Mouse (Mus musculus) heart, embryonic 12.5 days (tissue): ENCODE measurements at regions not wholly inside any gene's neighbourhood (a gene's known extent, or its start where the extent isn't known, plus 50 kb on each side); places are given as distances from the start of the nearest gene placed in this dataset.

Experiments
- ATAC-seq: fragments of 200-750 bp; cut with Nextera tagmentation; 2 replicates; pipeline ENCODE4 v1.8.0; 2017; ENCODE audit warnings: moderate TSS enrichment, moderate library complexity; ENCODE audit not compliant: insufficient number of reproducible peaks, low FRiP score
- H3K27ac ChIP-seq: fragments of 300-500 bp; sonication (generic); 2 replicates; pipeline ENCODE4 v1.5.1; 2016; ENCODE audit warnings: mild to moderate bottlenecking, moderate library complexity; ENCODE audit not compliant: poor library complexity, severe bottlenecking
- H3K27me3 ChIP-seq: fragments of 300-500 bp; sonication (generic); replicated peaks from 2 replicates; pipeline ENCODE4 v1.6.1; 2016; ENCODE audit warnings: mild to moderate bottlenecking, moderate library complexity
- H3K36me3 ChIP-seq: fragments of 300-500 bp; sonication (generic); 2 replicates; pipeline ENCODE4 v1.6.1; 2016; ENCODE audit warnings: mild to moderate bottlenecking, moderate library complexity
- H3K4me1 ChIP-seq: fragments of 300-500 bp; sonication (generic); replicated peaks from 2 replicates; pipeline ENCODE4 v1.6.1; 2016; ENCODE audit warnings: mild to moderate bottlenecking
- H3K4me2 ChIP-seq: fragments of 300-500 bp; sonication (generic); 2 replicates; pipeline ENCODE4 v1.6.1; 2016; ENCODE audit warnings: mild to moderate bottlenecking, moderate library complexity
- H3K4me3 ChIP-seq: fragments of 300-500 bp; sonication (generic); 2 replicates; pipeline ENCODE4 v1.5.1; 2016; ENCODE audit warnings: mild to moderate bottlenecking
- H3K9ac ChIP-seq: fragments of 300-500 bp; sonication (generic); 2 replicates; pipeline ENCODE4 v1.6.1; 2016; ENCODE audit warnings: mild to moderate bottlenecking, moderate library complexity
- H3K9me3 ChIP-seq: fragments of 300-500 bp; sonication (generic); replicated peaks from 2 replicates; pipeline ENCODE4 v1.6.1; 2016; ENCODE audit warnings: mild to moderate bottlenecking, moderate library complexity
- WGBS: fragments of 180-500 bp; shearing (Covaris S2); methylation state at CpG from one replicate; pipeline ENCODE4 v1.1.7; 2016; 5-methylcytosine and 5-hydroxymethylcytosine counted together

- no peak overlapping the region for H3K4me2 ChIP-seq
- no peaks in the 10 kb centered on the region for H3K9me3 ChIP-seq
- WGBS = 77% methylated on average over 1 of the region's 1 CpGs
- H3K36me3 ChIP-seq = no peaks in the 10 kb centered on the region
- no peaks in the 10 kb centered on the region for H3K27me3 ChIP-seq
- H3K27ac ChIP-seq = no peak overlapping the region
- no peak overlapping the region for H3K4me3 ChIP-seq
- no peaks in the 10 kb centered on the region for H3K4me1 ChIP-seq
- no peak for ATAC-seq
- H3K9ac ChIP-seq = no peak overlapping the region
Measured at GRCm38 (mm10) chr13:101505054-101505453, 263.0 kb downstream of the Pik3r1 start.

DNA sequence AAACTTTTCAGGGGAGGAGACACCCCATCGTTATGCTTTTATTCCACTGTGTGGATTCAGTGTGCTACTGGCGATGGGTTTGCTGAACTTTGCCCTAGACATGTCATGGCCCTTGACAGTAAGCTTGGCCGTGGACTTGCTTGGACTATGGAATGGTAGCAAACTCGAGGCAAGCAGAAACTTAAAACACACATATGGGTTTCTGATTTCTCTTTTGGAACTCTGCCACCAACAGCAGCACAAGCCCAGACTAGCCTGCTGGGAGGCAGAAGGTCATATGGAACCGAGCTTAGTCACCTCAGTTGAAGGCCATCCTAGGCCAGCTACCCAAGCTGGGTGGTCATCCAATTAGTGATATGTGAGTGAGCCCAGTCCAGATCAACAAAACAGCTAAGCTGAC lies 263.8 kb downstream of the Pik3r1 start:
- H3K27ac ChIP-seq = no peak overlapping the region
- ATAC-seq = no peak
- 70% methylated on average over 5 of the region's 5 CpGs for WGBS

GRCm38 (mm10) chr13:101501845-101502284 lies 266.2 kb downstream of the Pik3r1 start:
- no peak overlapping the region for H3K4me3 ChIP-seq
- H3K27ac ChIP-seq = no peak overlapping the region
- H3K27me3 ChIP-seq = no peaks in the 10 kb centered on the region
- no peaks in the 10 kb centered on the region for H3K36me3 ChIP-seq
- H3K4me2 ChIP-seq = no peak overlapping the region
- no peaks in the 10 kb centered on the region for H3K4me1 ChIP-seq
- H3K9ac ChIP-seq = no peak overlapping the region
- WGBS = 74% methylated on average over 5 of the region's 5 CpGs
- ATAC-seq = no peak
- no peaks in the 10 kb centered on the region for H3K9me3 ChIP-seq

More for the DNA sequence above, 263.8 kb downstream of the Pik3r1 start:
- no peak overlapping the region for H3K9ac ChIP-seq
- no peak overlapping the region for H3K4me3 ChIP-seq
- H3K4me1 ChIP-seq = no peaks in the 10 kb centered on the region
- H3K36me3 ChIP-seq = no peaks in the 10 kb centered on the region
- H3K9me3 ChIP-seq = no peaks in the 10 kb centered on the region
- no peak overlapping the region for H3K4me2 ChIP-seq
- no peaks in the 10 kb centered on the region for H3K27me3 ChIP-seq

DNA sequence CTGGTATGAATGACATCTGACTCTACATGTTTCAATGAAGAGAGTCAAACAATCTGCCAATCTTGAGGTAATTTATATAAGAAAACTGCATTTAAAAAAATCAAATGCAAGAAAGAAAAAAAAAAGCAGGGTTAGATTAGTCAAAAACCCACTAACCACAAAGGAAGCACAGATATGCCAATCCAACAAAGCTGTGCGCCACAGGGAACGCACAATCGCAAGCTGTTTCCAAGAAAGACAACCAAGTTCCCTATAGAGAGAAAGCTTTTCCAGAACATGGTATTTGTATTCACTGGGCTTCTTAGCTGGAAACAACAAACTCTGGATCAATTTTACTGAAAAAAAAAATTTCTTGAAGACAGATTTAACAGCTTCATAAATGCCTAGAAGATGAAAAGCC lies 267.0 kb downstream of the Pik3r1 start:
- no peaks in the 10 kb centered on the region for H3K4me1 ChIP-seq
- no peaks in the 10 kb centered on the region for H3K9me3 ChIP-seq
- H3K27me3 ChIP-seq = no peaks in the 10 kb centered on the region
- no peaks in the 10 kb centered on the region for H3K36me3 ChIP-seq
- ATAC-seq = no peak
- H3K9ac ChIP-seq = no peak overlapping the region
- H3K4me3 ChIP-seq = no peak overlapping the region
- H3K27ac ChIP-seq = no peak overlapping the region
- no peak overlapping the region for H3K4me2 ChIP-seq
- 83% methylated on average over 3 of the region's 3 CpGs for WGBS

GRCm38 (mm10) chr13:101491835-101492234 lies 276.2 kb downstream of the Pik3r1 start:
- H3K9me3 ChIP-seq = no peaks in the 10 kb centered on the region
- ATAC-seq = no peak
- no peaks in the 10 kb centered on the region for H3K36me3 ChIP-seq
- no peaks in the 10 kb centered on the region for H3K27me3 ChIP-seq
- no peak overlapping the region for H3K27ac ChIP-seq
- H3K4me1 ChIP-seq = peaks cover 8% of the 10 kb centered on the region; the same call in 1 of the 2 replicates
- no peak overlapping the region for H3K4me2 ChIP-seq
- no peak overlapping the region for H3K9ac ChIP-seq
- 24% methylated on average over 3 of the region's 3 CpGs for WGBS
- no peak overlapping the region for H3K4me3 ChIP-seq

- no peaks in the 10 kb centered on the region for H3K36me3 ChIP-seq
- peaks cover 9% of the 10 kb centered on the region for H3K4me1 ChIP-seq
- no peaks in the 10 kb centered on the region for H3K9me3 ChIP-seq
- H3K4me2 ChIP-seq = no peak overlapping the region
- H3K27me3 ChIP-seq = no peaks in the 10 kb centered on the region
- H3K27ac ChIP-seq = no peak overlapping the region
- 64% methylated on average over 5 of the region's 5 CpGs for WGBS
- no peak overlapping the region for H3K4me3 ChIP-seq
- no peak for ATAC-seq
- H3K9ac ChIP-seq = no peak overlapping the region
Measured at GRCm38 (mm10) chr13:101490961-101491360, 277.1 kb downstream of the Pik3r1 start.

DNA sequence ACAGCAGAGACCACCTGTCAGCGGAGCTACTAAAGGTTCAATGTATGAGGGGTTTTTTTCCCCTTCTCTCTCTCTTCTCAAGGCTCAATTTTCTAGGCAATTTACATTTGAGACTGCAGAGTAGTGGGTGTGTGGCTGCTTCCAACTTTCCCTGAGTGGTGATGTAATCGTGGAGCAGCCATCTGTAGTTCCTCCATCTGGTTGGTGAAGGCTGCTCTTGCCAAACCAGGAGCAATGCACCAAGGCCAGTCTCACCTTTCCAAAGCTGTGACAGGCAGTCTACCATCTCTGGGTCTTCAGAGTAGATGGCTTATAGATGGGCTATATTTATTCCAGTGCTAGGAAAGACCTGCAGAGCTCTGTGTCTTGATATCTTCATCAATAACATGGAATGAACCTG lies 280.4 kb downstream of the Pik3r1 start:
- Histone ChIP-seq H3K9ac (no peak overlapping the region), H3K9me3 (no peaks in the 10 kb centered on the region), H3K27ac (no peak overlapping the region), H3K27me3 (no peaks in the 10 kb centered on the region), H3K4me2 (no peak overlapping the region), H3K4me3 (no peak overlapping the region), H3K36me3 (no peaks in the 10 kb centered on the region), H3K4me1 (peaks cover 14% of the 10 kb centered on the region)
- no peak for ATAC-seq
- 85% methylated on average over 2 of the region's 2 CpGs for WGBS

DNA sequence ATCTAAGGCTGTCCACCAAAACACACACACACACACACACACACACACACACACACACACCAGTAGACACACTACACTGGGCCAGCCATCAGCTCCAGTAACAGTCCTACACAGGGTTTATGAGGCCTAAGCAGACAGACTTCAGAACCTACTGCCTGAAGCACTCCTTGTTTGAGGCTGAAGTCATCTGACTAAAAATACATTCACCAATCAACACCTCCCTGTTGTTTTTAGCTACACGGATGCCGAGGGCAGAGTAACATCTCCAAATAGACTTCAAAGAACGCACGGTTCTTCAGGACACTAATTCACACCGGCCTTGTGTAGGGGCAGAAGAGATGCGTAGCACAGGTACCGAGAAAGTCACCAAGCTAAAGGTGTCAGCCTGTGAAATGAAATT lies 282.2 kb downstream of the Pik3r1 start:
- ATAC-seq = no peak
- Histone ChIP-seq H3K36me3 (no peaks in the 10 kb centered on the region), H3K27ac (peak overlapping the region; percentile 57; the same call in 1 of the 2 replicates), H3K4me3 (no peak overlapping the region), H3K4me1 (peaks cover 8% of the 10 kb centered on the region), H3K9ac (no peak overlapping the region), H3K9me3 (no peaks in the 10 kb centered on the region), H3K27me3 (no peaks in the 10 kb centered on the region), H3K4me2 (no peak overlapping the region)
- 52% methylated on average over 7 of the region's 7 CpGs for WGBS

- Histone ChIP-seq H3K27ac (no peak overlapping the region), H3K4me2 (no peak overlapping the region), H3K36me3 (no peaks in the 10 kb centered on the region), H3K9me3 (no peaks in the 10 kb centered on the region), H3K27me3 (no peaks in the 10 kb centered on the region), H3K4me1 (peaks cover 8% of the 10 kb centered on the region), H3K4me3 (no peak overlapping the region), H3K9ac (no peak overlapping the region)
- no peak for ATAC-seq
- WGBS = 60% methylated on average over 3 of the region's 3 CpGs
Measured at GRCm38 (mm10) chr13:101483816-101484215, 284.2 kb downstream of the Pik3r1 start.

DNA sequence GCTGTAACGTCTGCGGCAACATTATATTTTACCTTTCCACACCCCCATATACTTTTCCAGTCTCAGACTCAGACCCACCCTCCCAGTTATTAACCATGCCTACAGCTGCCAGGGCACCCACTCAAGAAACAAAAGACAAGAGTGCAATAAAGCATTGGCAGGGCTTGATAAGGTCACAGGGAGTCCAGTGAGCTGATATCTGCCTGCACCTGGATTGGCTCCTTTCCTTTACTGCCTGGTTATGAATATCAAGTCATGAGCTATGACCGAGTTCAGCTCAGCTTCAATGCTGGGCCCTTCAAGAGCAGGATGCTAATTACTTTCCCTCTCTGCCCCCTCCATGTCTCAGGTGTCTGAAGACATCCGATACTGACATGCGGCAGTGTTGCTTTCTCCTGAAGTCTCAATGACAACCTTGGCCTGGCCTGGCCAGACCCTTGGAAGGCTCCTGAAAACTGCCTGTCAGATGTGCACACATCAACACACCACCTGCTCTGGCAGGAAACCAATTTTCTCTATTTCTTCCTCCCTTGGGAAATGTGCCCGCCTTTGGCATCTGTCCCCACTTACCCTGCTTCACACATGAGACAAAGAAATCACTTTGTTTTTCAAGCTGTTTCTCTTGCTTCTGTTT lies 286.3 kb downstream of the Pik3r1 start:
- H3K9ac ChIP-seq = no peak overlapping the region
- H3K27ac ChIP-seq = no peak overlapping the region
- no peak for ATAC-seq
- H3K9me3 ChIP-seq = no peaks in the 10 kb centered on the region; the same call in 1 of the 2 replicates
- 67% methylated on average over 6 of the region's 6 CpGs for WGBS
- H3K4me2 ChIP-seq = no peak overlapping the region
- no peak overlapping the region for H3K4me3 ChIP-seq
- H3K4me1 ChIP-seq = peaks cover 8% of the 10 kb centered on the region
- no peaks in the 10 kb centered on the region for H3K36me3 ChIP-seq
- H3K27me3 ChIP-seq = no peaks in the 10 kb centered on the region

- Histone ChIP-seq H3K4me3 (no peak overlapping the region), H3K4me2 (no peak overlapping the region), H3K4me1 (peaks cover 2% of the 10 kb centered on the region; the same call in 1 of the 2 replicates), H3K27ac (no peak overlapping the region), H3K9ac (no peak overlapping the region), H3K9me3 (no peaks in the 10 kb centered on the region; the same call in 1 of the 2 replicates), H3K36me3 (no peaks in the 10 kb centered on the region), H3K27me3 (no peaks in the 10 kb centered on the region)
- ATAC-seq = no peak
- 75% methylated on average over 2 of the region's 2 CpGs for WGBS
Measured at GRCm38 (mm10) chr13:101479297-101479652, 288.7 kb downstream of the Pik3r1 start.
